Comparison of ENCODE assay signal across 8 mouse cellular contexts in genomic region chr11:116004840-116005700, GRCm38 (mm10). TPM values are rescaled to one million over a fixed set of nuclear protein-coding genes. Genes with fewer than 3 reads are reported as not detected.
A peak's percentile ranks its signal among the peaks of the same experiment; 100 is the strongest.
DNase-seq lines count a peak whose midpoint lies in the region; ATAC-seq and TF ChIP-seq lines count a peak whose summit lies in the region.

No protein-coding gene starts in this region.

- peak overlapping the region; percentile 65 for H3K9ac ChIP-seq in embryonic facial prominence, embryonic 14.5 days (ENCODE audit: low read depth, low read length)
- peak overlapping the region; percentile 50 for H3K9ac ChIP-seq in liver, embryonic 15.5 days
- peak overlapping the region; percentile 63 for H3K9ac ChIP-seq in stomach, postnatal 0 days (ENCODE audit: low read length)

- peak; percentile 73 for ATAC-seq in embryonic facial prominence, embryonic 14.5 days (ENCODE audit: low read depth)
- peak; percentile 68 for ATAC-seq in liver, embryonic 15.5 days (ENCODE audit: insufficient read depth)
- peak; percentile 77 for ATAC-seq in stomach, postnatal 0 days (ENCODE audit: low FRiP score, low TSS enrichment)

- peaks cover 36% of the 10 kb centered on the region for H3K36me3 ChIP-seq in embryonic facial prominence, embryonic 14.5 days (ENCODE audit: control insufficient read depth, insufficient read depth, low read length)
- H3K36me3 ChIP-seq in liver, embryonic 15.5 days (replicated peaks), result peaks cover 20% of the 10 kb centered on the region
- peaks cover 7% of the 10 kb centered on the region; the same call in 1 of the 2 replicates for H3K36me3 ChIP-seq in stomach, postnatal 0 days (ENCODE audit: control insufficient read depth, insufficient read depth, low read length)

- no peaks in the 10 kb centered on the region for H3K27me3 ChIP-seq in embryonic facial prominence, embryonic 14.5 days (replicated peaks; ENCODE audit: control insufficient read depth, insufficient read depth, low read length)
- H3K27me3 ChIP-seq in liver, embryonic 15.5 days, result peaks cover 11% of the 10 kb centered on the region
- no peaks in the 10 kb centered on the region for H3K27me3 ChIP-seq in stomach, postnatal 0 days (ENCODE audit: control insufficient read depth, insufficient read depth, low read length)

- WGBS in embryonic facial prominence, embryonic 14.5 days, result 8% methylated on average over 26 of the region's 54 CpGs
- WGBS in liver, embryonic 15.5 days (ENCODE audit: insufficient replicate concordance), result 4% methylated on average over 54 of the region's 54 CpGs
- 8% methylated on average over 49 of the region's 54 CpGs for WGBS in stomach, postnatal 0 days

- peaks cover 7% of the 10 kb centered on the region for H3K4me1 ChIP-seq in embryonic facial prominence, embryonic 14.5 days (ENCODE audit: control insufficient read depth, insufficient read depth, low read length)
- H3K4me1 ChIP-seq in liver, embryonic 15.5 days (replicated peaks), result peaks cover 37% of the 10 kb centered on the region
- H3K4me1 ChIP-seq in stomach, postnatal 0 days (replicated peaks; ENCODE audit: control insufficient read depth, insufficient read depth), result peaks cover 6% of the 10 kb centered on the region; the same call in 1 of the 2 replicates

- peak overlapping the region; percentile 41 for H3K4me3 ChIP-seq in embryonic facial prominence, embryonic 14.5 days (ENCODE audit: low read depth, low read length)
- H3K4me3 ChIP-seq in liver, embryonic 15.5 days (replicated peaks), result peak overlapping the region; percentile 49
- peak overlapping the region; percentile 35 for H3K4me3 ChIP-seq in stomach, postnatal 0 days (ENCODE audit: low read depth, low read length)

- H3K9me3 ChIP-seq in embryonic facial prominence, embryonic 14.5 days (ENCODE audit: control insufficient read depth, low read length), result no peaks in the 10 kb centered on the region
- H3K9me3 ChIP-seq in liver, embryonic 15.5 days (replicated peaks), result no peaks in the 10 kb centered on the region
- H3K9me3 ChIP-seq in stomach, postnatal 0 days (ENCODE audit: control insufficient read depth, low read length), result no peaks in the 10 kb centered on the region

- TF ChIP-seq CTCF in stomach, postnatal 0 days (IDR thresholded peaks at IDR 0.05; ENCODE audit: low read depth), result peak; percentile 81

- H3K27ac ChIP-seq in embryonic facial prominence, embryonic 14.5 days (replicated peaks; ENCODE audit: low read depth, low read length), result peak overlapping the region; percentile 77
- peak overlapping the region; percentile 84 for H3K27ac ChIP-seq in liver, embryonic 15.5 days (replicated peaks)
- H3K27ac ChIP-seq in stomach, postnatal 0 days (replicated peaks), result peak overlapping the region; percentile 86

- TF ChIP-seq EP300 in stomach, postnatal 0 days (optimal IDR thresholded peaks at IDR 0.05), result no peak

- H3K4me2 ChIP-seq in embryonic facial prominence, embryonic 14.5 days (ENCODE audit: low read depth, low read length), result peak overlapping the region; percentile 69
- peak overlapping the region; percentile 79 for H3K4me2 ChIP-seq in liver, embryonic 15.5 days
- H3K4me2 ChIP-seq in stomach, postnatal 0 days (replicated peaks; ENCODE audit: low read depth), result peak overlapping the region; percentile 59

- DNase-seq in urinary bladder, postnatal 14 days (ENCODE audit: low spot score), result peak; percentile 79
- no peak for DNase-seq in urinary bladder, adult 2 months (ENCODE audit: low spot score)
- peak; percentile 91 for DNase-seq in embryonic facial prominence, embryonic 14.5 days (ENCODE audit: low spot score)
- peak; percentile 83 to 86 for DNase-seq in heart, adult 9 months (ENCODE audit: low spot score in 2 of 2)
- DNase-seq in kidney, adult 8-10 months, result peak; percentile 55 to 69
- peak; percentile 85 for DNase-seq in neural tube, embryonic 10.5 days (ENCODE audit: extremely low spot score, low spot score)
- DNase-seq in stomach, postnatal 0 days (ENCODE audit: low spot score), result peak; percentile 90

RNA-seq across cellular contexts. Expression of gene Galk1, which starts 7.4 kb away (rescaled TPM):
- polyA plus RNA-seq in urinary bladder, adult 2 months (2012; rRNA removed), result 45.4 and 51.7 TPM in 2 replicates
- polyA plus RNA-seq in embryonic facial prominence, embryonic 14.5 days (2014; fragmentation: Nextera tagmentation; extraction: Ambion mirVana), result 140 and 164 TPM in 2 replicates
- polyA plus RNA-seq in liver, embryonic 15.5 days (2015; fragmentation: Nextera tagmentation; extraction: Ambion mirVana), result 168 and 190 TPM in 2 replicates
- polyA plus RNA-seq in stomach, postnatal 0 days (2015; fragmentation: Nextera tagmentation; extraction: Ambion mirVana), result 119 and 126 TPM in 2 replicates

RNA-seq across cellular contexts. Expression of gene H3f3b, which starts 22.7 kb away (rescaled TPM):
- 374 and 394 TPM in 2 replicates for polyA plus RNA-seq in urinary bladder, adult 2 months (2012; rRNA removed)
- 1,358 and 1,723 TPM in 2 replicates for polyA plus RNA-seq in embryonic facial prominence, embryonic 14.5 days (2014; fragmentation: Nextera tagmentation; extraction: Ambion mirVana)
- 540 and 595 TPM in 2 replicates for polyA plus RNA-seq in liver, embryonic 15.5 days (2015; fragmentation: Nextera tagmentation; extraction: Ambion mirVana)
- polyA plus RNA-seq in stomach, postnatal 0 days (2015; fragmentation: Nextera tagmentation; extraction: Ambion mirVana), result 1,343 and 1,357 TPM in 2 replicates

RNA-seq across cellular contexts. Expression of gene Unk, which starts 25.1 kb away (rescaled TPM):
- 23.3 and 23.7 TPM in 2 replicates for polyA plus RNA-seq in urinary bladder, adult 2 months (2012; rRNA removed)
- polyA plus RNA-seq in embryonic facial prominence, embryonic 14.5 days (2014; fragmentation: Nextera tagmentation; extraction: Ambion mirVana), result 25.1 and 30.3 TPM in 2 replicates
- 10.1 and 11.6 TPM in 2 replicates for polyA plus RNA-seq in liver, embryonic 15.5 days (2015; fragmentation: Nextera tagmentation; extraction: Ambion mirVana)
- 8.3 and 9.1 TPM in 2 replicates for polyA plus RNA-seq in stomach, postnatal 0 days (2015; fragmentation: Nextera tagmentation; extraction: Ambion mirVana)

RNA-seq across cellular contexts. Expression of gene Itgb4, which starts 30.6 kb away (rescaled TPM):
- polyA plus RNA-seq in urinary bladder, adult 2 months (2012; rRNA removed), result 24.7 and 35.7 TPM in 2 replicates
- polyA plus RNA-seq in embryonic facial prominence, embryonic 14.5 days (2014; fragmentation: Nextera tagmentation; extraction: Ambion mirVana), result 10.7 and 11.0 TPM in 2 replicates
- 0.18 and 0.31 TPM in 2 replicates for polyA plus RNA-seq in liver, embryonic 15.5 days (2015; fragmentation: Nextera tagmentation; extraction: Ambion mirVana)
- 12.7 and 14.6 TPM in 2 replicates for polyA plus RNA-seq in stomach, postnatal 0 days (2015; fragmentation: Nextera tagmentation; extraction: Ambion mirVana)
